Mouse (Mus musculus): ENCODE results near the gene Clec1b. TPM values are rescaled to one million over a fixed set of nuclear protein-coding genes. Genes with fewer than 3 reads are reported as not detected.

Clec1b gene
- polyA plus RNA-seq, 1 experiment from 2014 or later = 1.5 TPM

DNA sequence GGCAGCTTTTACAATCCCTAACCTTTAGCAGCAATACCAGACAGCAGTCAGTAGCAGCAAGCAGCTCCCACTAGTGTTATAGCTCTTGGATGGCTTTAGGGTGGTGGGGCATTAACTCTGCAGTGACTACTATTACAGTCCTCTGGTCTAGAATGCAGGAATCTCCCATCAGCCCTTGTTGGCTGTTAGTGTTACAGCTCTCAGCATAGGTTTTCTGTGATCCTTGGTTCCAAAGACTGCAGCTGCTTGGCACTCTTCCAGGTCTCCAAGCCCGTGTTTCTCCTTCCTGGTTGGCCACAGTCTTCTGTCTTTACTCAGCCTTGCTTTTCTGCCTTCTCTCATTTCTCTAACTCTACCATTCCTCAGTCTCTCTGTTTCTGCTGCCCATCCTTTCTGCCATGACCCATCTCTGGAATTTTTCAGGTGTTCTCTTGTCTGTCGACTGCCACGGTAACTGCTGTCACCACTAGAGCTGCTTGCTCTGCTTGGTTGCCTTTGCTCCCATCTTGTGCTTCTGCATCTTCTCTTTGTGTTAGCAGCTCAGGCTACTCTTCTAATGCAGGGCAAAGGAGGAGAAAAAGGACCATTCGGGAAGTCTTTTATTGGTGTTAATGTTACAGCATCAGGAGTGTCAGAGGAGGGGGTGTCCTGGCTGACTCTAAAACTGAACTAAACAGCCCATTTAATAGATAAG, 26.1 kb downstream of the Clec1b start:
- WGBS = 66% methylated on average over 4 of the region's 4 CpGs
- Histone ChIP-seq H3K27me3 (no peaks in the 10 kb centered on the region), H3K36me3 (no peaks in the 10 kb centered on the region), H3K9ac (replicated peaks) (no peak overlapping the region), H3K4me1 (no peaks in the 10 kb centered on the region; the same call in 1 of the 2 replicates), H3K9me3 (no peaks in the 10 kb centered on the region), H3K4me3 (no peak overlapping the region), H3K27ac (replicated peaks) (no peak overlapping the region), H3K4me2 (replicated peaks) (no peak overlapping the region)
- peak; percentile 33 for ATAC-seq (replicated peaks)

DNA sequence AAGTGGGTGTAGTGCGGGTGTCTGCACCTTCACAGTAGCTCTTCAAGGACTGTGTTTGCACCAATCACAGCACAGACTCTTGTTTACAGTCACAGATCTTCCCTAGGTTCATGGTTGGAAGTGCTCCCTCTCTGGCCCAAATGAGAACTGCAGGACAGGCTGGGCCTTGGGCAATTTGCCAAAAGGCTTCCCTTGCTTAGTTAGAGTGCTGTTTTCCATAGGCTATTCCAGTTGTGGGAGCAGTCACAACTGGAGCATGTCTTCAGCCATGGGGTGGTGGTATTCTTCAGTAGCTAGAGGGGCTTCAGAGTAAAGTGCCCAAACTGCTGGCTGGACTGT, 26.6 kb downstream of the Clec1b start:
- peak; percentile 91 for ATAC-seq (replicated peaks)

DNA sequence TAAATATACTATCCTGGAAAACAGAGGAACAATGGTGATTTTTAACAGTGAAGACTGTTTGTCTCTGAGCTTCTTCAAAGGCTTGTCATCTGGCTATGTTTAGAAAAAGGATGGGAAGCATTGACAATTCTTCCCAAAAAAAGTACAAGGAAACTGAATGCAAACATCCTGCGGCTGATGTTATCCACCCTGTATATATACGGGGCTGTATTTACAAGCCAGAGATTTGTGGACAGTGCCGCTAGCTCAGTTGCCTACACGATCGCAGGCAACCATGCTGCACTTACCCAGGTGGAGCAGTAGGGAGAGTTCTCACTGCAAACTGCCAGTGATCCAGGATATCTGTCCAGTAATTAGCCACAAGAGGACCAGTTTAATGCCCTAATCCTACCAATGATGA, 28.1 kb downstream of the Clec1b start:
- Histone ChIP-seq H3K9me3 (no peaks in the 10 kb centered on the region), H3K4me1 (no peaks in the 10 kb centered on the region; the same call in 1 of the 2 replicates), H3K27ac (replicated peaks) (no peak overlapping the region), H3K36me3 (no peaks in the 10 kb centered on the region), H3K4me3 (no peak overlapping the region), H3K9ac (replicated peaks) (no peak overlapping the region), H3K4me2 (replicated peaks) (no peak overlapping the region), H3K27me3 (no peaks in the 10 kb centered on the region)
- no peak for ATAC-seq (replicated peaks)
- 79% methylated on average over 5 of the region's 5 CpGs for WGBS

More for the DNA sequence above, 26.6 kb downstream of the Clec1b start:
- no peak overlapping the region for H3K4me2 ChIP-seq (replicated peaks)
- WGBS = 13% methylated on average over 1 of the region's 1 CpGs
- H3K9me3 ChIP-seq = no peaks in the 10 kb centered on the region
- H3K4me1 ChIP-seq = no peaks in the 10 kb centered on the region; the same call in 1 of the 2 replicates
- no peak overlapping the region for H3K4me3 ChIP-seq
- H3K36me3 ChIP-seq = no peaks in the 10 kb centered on the region
- H3K9ac ChIP-seq (replicated peaks) = no peak overlapping the region
- no peaks in the 10 kb centered on the region for H3K27me3 ChIP-seq
- H3K27ac ChIP-seq (replicated peaks) = no peak overlapping the region

DNA sequence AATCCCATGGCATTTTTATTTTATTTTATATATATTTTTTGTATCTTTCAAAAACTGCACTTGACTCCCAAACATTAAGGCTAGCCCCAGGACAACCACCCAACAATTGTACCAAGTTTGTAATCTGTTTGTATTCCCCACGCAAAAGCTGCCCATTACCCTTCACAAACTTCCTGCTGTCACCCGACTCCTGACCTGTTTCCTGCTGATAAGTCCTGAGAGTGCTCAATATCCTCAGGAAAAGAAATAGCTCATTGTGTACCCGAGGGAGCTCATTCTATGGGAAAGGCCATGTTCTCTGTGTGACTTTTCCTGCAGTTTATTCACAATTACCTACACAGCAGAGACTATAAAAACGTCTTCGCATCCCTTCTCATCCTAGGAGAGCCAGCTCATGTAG, 28.7 kb downstream of the Clec1b start:
- Histone ChIP-seq H3K27me3 (no peaks in the 10 kb centered on the region), H3K4me3 (no peak overlapping the region), H3K36me3 (no peaks in the 10 kb centered on the region), H3K9me3 (no peaks in the 10 kb centered on the region), H3K27ac (replicated peaks) (no peak overlapping the region), H3K4me1 (no peaks in the 10 kb centered on the region; the same call in 1 of the 2 replicates), H3K4me2 (replicated peaks) (no peak overlapping the region), H3K9ac (replicated peaks) (no peak overlapping the region)
- WGBS = 34% methylated on average over 5 of the region's 5 CpGs
- no peak for ATAC-seq (replicated peaks)

DNA sequence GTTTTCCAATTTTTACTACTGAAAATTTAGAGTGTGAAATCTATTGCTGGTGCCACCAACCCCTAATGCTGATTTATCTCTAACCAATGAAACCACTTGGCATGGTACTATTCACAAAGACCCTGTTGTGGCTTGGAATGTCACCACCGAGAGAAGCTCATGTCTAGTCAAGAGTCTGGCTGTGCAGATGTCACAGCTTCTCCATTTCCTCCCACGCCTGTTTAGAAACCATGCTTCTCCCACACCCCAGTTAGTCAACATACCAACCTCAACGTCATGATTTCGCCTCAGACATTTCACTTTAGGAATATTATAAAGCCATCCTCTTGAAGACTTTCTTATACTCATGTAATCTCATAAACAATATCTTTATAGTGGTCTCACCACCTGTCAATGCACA, 30.2 kb downstream of the Clec1b start:
- H3K4me1 ChIP-seq = no peaks in the 10 kb centered on the region; the same call in 1 of the 2 replicates
- H3K36me3 ChIP-seq = no peaks in the 10 kb centered on the region
- no peak for ATAC-seq (replicated peaks)
- no peaks in the 10 kb centered on the region for H3K9me3 ChIP-seq
- no peak overlapping the region for H3K4me2 ChIP-seq (replicated peaks)
- no peak overlapping the region for H3K27ac ChIP-seq (replicated peaks)
- no peak overlapping the region for H3K4me3 ChIP-seq
- no peak overlapping the region for H3K9ac ChIP-seq (replicated peaks)
- no peaks in the 10 kb centered on the region for H3K27me3 ChIP-seq
- WGBS = 87% methylated on average over 4 of the region's 4 CpGs

DNA sequence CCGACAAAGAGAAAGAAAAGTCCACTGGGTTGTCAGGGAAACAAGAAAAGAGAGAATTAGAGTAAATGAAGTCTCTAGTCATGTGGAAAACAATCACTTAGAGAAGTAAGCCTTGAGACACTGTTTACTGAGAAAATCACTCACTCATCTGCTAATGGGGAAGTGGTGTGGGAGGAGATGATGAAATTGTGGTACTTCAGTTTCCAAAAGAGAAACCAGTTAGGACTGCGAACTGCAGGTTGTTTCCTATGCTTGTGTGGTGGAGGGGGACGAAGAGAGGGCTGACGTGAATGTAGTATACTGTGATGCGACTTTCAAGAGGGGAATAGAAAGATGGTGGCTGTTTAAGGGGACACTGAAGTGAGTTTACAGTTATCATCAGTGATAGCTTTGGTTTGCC, 37.1 kb downstream of the Clec1b start:
- Histone ChIP-seq H3K27ac (replicated peaks) (no peak overlapping the region), H3K4me1 (no peaks in the 10 kb centered on the region), H3K4me2 (replicated peaks) (no peak overlapping the region), H3K27me3 (no peaks in the 10 kb centered on the region), H3K4me3 (no peak overlapping the region), H3K9ac (replicated peaks) (no peak overlapping the region), H3K36me3 (no peaks in the 10 kb centered on the region), H3K9me3 (no peaks in the 10 kb centered on the region)
- ATAC-seq (replicated peaks) = no peak
- WGBS = 37% methylated on average over 5 of the region's 5 CpGs

DNA sequence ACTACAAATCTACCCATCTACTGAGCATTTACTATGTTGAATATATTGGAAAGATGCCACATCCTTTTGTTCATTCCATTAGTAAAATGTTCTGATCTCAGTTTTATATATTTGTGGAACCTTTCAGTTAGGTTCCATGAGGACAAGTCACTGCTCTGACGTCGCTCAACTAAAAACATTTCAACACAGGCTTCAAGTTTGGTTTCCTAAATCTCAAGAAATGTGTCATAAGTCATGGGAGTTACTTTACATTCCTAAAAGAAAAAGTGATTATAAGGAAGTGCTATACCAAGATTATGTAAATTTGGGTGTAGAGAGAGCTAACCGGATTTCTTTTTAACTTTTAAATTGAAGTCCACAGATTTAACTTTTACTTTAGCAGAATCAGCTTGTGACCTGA, 38.9 kb downstream of the Clec1b start:
- Histone ChIP-seq H3K4me2 (replicated peaks) (no peak overlapping the region), H3K27ac (replicated peaks) (no peak overlapping the region), H3K4me3 (no peak overlapping the region), H3K4me1 (no peaks in the 10 kb centered on the region), H3K9me3 (no peaks in the 10 kb centered on the region), H3K27me3 (no peaks in the 10 kb centered on the region), H3K9ac (replicated peaks) (no peak overlapping the region), H3K36me3 (no peaks in the 10 kb centered on the region)
- WGBS = 93% methylated on average over 3 of the region's 3 CpGs
- ATAC-seq (replicated peaks) = no peak

DNA sequence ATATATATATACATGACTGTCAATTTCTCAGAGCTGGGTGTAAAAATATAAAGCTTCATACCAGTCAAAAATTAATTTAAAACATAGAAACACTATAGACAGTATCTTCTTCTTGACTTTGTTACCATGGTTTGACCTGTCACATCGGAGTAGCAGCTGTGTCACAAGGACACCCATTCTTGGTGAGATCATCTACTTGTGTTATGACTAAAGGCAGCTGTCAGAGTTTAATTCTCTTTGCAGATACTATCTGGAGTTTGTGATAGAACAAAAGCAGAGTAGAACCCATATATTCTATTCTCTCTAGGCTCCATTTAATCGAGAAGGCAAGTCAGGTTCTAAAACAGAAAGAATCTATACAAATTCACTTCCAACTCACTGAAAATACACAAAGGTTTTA, 40.9 kb downstream of the Clec1b start:
- H3K27ac ChIP-seq (replicated peaks) = no peak overlapping the region
- H3K27me3 ChIP-seq = no peaks in the 10 kb centered on the region
- no peaks in the 10 kb centered on the region for H3K36me3 ChIP-seq
- H3K4me1 ChIP-seq = no peaks in the 10 kb centered on the region
- ATAC-seq (replicated peaks) = no peak
- no peaks in the 10 kb centered on the region for H3K9me3 ChIP-seq
- no peak overlapping the region for H3K4me3 ChIP-seq
- H3K4me2 ChIP-seq (replicated peaks) = no peak overlapping the region
- no peak overlapping the region for H3K9ac ChIP-seq (replicated peaks)
- WGBS = 91% methylated on average over 2 of the region's 2 CpGs

DNA sequence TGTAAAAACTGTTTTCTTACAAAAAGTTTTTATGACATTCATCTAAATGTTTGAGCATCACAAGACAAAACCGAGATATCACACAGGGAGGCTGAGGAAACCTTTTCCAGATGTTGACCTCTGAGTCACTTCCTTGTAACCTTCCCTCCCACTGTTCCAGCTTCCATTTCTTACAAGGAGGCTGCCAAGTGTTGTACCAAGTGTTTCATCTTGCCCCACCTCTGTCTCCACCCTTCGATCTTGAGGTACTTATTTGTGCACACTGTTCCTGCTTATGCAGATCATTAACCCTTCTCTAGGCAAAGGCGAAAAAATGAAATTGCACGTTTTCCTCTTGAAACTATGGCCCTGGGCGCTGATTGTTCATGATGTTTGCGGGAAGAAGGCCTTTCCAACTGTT, 52.6 kb downstream of the Clec1b start:
- H3K36me3 ChIP-seq = no peaks in the 10 kb centered on the region
- H3K9me3 ChIP-seq = no peaks in the 10 kb centered on the region
- WGBS = 86% methylated on average over 6 of the region's 6 CpGs
- H3K9ac ChIP-seq (replicated peaks) = no peak overlapping the region
- H3K27ac ChIP-seq (replicated peaks) = no peak overlapping the region
- H3K4me3 ChIP-seq = no peak overlapping the region
- H3K4me2 ChIP-seq (replicated peaks) = no peak overlapping the region
- ATAC-seq (replicated peaks) = no peak
- H3K4me1 ChIP-seq = no peaks in the 10 kb centered on the region
- no peaks in the 10 kb centered on the region for H3K27me3 ChIP-seq

DNA sequence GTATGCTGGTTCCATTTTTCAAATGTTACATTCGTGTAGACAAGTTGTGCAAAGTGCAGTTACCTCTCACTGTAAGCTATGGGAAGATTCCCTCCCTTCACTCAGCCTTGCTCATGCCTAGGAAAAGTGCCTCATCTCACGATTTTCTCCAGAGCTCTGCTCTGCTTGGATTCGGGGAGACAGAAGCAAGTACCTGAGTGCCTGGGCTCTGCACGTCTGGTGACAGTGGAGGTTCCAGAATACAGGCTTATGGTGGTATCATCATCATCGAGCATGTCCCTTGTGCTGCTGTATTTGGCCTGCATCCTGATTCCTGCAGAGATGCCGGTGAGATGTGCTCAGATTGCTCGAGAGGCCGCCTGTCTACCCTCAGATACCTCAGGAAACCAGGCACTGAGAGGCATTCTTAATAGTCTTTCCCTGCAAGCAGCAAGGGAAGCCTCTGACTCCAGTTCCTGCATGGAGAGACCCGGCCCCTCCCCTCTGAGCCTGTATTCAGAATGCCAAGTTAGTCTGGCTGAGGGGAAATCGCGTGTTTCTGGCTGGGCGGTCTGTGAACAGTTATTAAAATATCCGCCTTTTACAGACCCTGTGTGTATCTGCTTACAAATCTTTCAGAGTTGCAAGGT, 54.4 kb downstream of the Clec1b start, which contains the start of gene Clec1a:
TSS of gene Clec1a (minus strand) at position 590 of the 629 bp plus-strand sequence.
- Histone ChIP-seq H3K4me1 (no peaks in the 10 kb centered on the region), H3K9me3 (no peaks in the 10 kb centered on the region), H3K36me3 (no peaks in the 10 kb centered on the region), H3K4me2 (replicated peaks) (no peak within 1 kb of the TSS), H3K9ac (replicated peaks) (no peak within 1 kb of the TSS), H3K27ac (replicated peaks) (no peak within 1 kb of the TSS), H3K27me3 (no peaks in the 10 kb centered on the region), H3K4me3 (no peak within 1 kb of the TSS)
- no peak for ATAC-seq (replicated peaks)
- WGBS = 59% methylated on average over 13 of the region's 13 CpGs
